Mouse (Mus musculus) urinary bladder, adult 18-20 months (tissue): ENCODE results near the gene Nlrp4f.

ENCODE experiments used
- DNase-seq, 2 experiments: peaks; one replicate each; pipeline ENCODE4 v3.0.0; 2022; ENCODE audit warnings: low spot score in 2 of 2, mixed read lengths in 2 of 2

The Nlrp4f gene

GRCm38 (mm10) chr13:65205877-65206276 lies at the start of gene Nlrp4f:
TSS of gene Nlrp4f (minus strand) at chr13:65205977.
- DNase-seq = no peak

- no peak for DNase-seq
Measured at GRCm38 (mm10) chr13:65243273-65243672, 37.5 kb upstream of the Nlrp4f start.

- no peak for DNase-seq
Measured at GRCm38 (mm10) chr13:65242319-65242787, 36.6 kb upstream of the Nlrp4f start.

- DNase-seq = no peak
Measured at GRCm38 (mm10) chr13:65241627-65242318, 36.0 kb upstream of the Nlrp4f start.

- DNase-seq = peak; percentile 87 to 97
Measured at GRCm38 (mm10) chr13:65241099-65241626, 35.4 kb upstream of the Nlrp4f start.

- DNase-seq = peak; percentile 92 to 95
Measured at GRCm38 (mm10) chr13:65240509-65241098, 34.8 kb upstream of the Nlrp4f start.

GRCm38 (mm10) chr13:65237211-65237610 lies 31.4 kb upstream of the Nlrp4f start:
- no peak for DNase-seq

GRCm38 (mm10) chr13:65226657-65227056 lies 20.9 kb upstream of the Nlrp4f start:
- no peak for DNase-seq

- DNase-seq = no peak
Measured at GRCm38 (mm10) chr13:65225945-65226344, 20.2 kb upstream of the Nlrp4f start.

GRCm38 (mm10) chr13:65200667-65201066 lies 5.1 kb downstream of the Nlrp4f start:
- no peak for DNase-seq

- DNase-seq = no peak
Measured at GRCm38 (mm10) chr13:65176472-65177091, 29.2 kb downstream of the Nlrp4f start.

- peak in 1 of 2 experiments; percentile 30 for DNase-seq
Measured at GRCm38 (mm10) chr13:65175734-65176471, 29.9 kb downstream of the Nlrp4f start.

GRCm38 (mm10) chr13:65174102-65174501 lies 31.7 kb downstream of the Nlrp4f start:
- no peak for DNase-seq

- no peak for DNase-seq
Measured at GRCm38 (mm10) chr13:65149940-65150339, 55.8 kb downstream of the Nlrp4f start, which contains the start of gene Olfr466. TSS of gene Olfr466 (plus strand) at chr13:65150240.

GRCm38 (mm10) chr13:65137789-65138188 lies 68.0 kb downstream of the Nlrp4f start, which contains the start of gene Olfr465-ps1:
TSS of gene Olfr465-ps1 (plus strand) at chr13:65138089.
- no peak for DNase-seq
